Mouse (Mus musculus): ENCODE results near the gene Psmc6.

Gene Psmc6

GRCm38 (mm10) chr14:45350931-45351859 lies 21.6 kb downstream of the Psmc6 start, which contains the start of gene Styx:
Styx (plus strand) TSS chr14:45351093.
- peak; percentile 82 for DNase-seq (ENCODE audit: low read depth, low spot score)

DNA sequence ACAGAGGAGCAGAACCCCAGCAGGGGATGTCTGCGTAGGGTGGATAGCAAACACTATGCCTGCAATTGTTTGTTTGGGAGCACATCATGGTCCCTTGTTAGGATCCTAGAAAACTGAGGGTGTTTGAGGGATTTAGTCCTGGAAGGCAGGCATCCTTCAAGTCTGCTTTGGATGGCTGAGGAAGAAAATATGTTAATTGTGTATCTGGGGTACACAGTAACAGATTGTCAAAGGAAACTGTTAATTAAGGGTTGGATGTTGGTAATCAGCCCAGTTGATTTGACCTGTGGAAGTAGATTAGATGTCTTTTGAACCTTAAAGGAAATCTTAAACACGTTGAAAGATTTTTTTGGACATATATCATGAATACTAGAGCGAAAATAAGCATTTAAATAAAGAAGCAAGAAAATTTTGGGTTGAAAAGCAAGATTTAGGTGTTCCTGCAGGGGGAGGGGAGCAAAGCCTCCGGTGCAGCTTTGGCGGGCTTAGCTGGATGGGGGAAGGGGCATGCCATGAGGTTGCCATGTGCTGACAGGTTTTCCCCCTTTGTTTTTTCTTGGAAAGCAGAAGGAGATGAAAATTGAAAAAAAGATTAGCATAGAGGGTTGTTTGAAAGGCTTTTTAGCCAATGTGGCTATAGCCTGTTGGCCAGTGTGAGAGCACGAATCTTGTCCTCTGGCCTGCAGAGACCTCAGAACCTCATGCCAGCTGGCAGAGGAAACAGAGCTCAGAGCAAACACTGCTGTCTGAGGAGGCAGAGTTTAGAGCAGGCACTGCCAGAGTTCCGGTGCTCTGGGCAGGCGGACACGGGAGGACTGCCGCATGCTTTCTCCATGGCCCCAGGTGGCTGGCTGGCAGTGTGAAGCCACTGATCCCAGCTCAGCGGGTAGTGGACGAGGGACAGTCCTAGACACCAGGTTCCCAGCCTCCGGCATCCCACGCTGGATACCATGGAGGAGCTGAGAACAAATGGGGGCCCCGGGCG lies 34.9 kb downstream of the Psmc6 start:
- no peak for DNase-seq (ENCODE audit: low read depth, low spot score)

DNA sequence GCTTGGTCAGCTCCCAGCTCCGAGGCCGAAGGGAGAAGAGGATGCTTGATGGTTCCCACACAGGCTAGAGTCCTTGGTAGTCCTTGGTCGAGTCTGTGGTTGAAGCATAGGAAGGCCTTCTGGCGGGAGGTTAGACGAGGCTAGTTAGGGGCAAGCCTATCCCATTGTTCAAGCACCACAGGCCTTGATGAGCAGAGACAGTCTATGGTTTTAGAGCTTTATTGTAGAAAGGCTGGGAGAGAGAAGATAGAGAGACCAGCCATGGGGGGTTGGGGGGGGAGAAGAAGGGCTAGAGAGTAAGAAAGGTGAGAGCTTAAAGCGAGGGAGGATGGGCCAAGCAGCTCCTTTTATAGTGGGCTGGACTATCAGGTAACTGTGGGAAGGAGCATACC lies 35.6 kb downstream of the Psmc6 start:
- DNase-seq (ENCODE audit: low read depth, low spot score), result no peak

- no peak for DNase-seq (ENCODE audit: low read depth, low spot score)
Observed at GRCm38 (mm10) chr14:45378771-45379170, 49.2 kb downstream of the Psmc6 start.

GRCm38 (mm10) chr14:45380756-45381155 lies 51.2 kb downstream of the Psmc6 start:
- DNase-seq (ENCODE audit: low read depth, low spot score), result no peak

- no peak for DNase-seq (ENCODE audit: low read depth, low spot score)
Observed at GRCm38 (mm10) chr14:45382912-45383311, 53.3 kb downstream of the Psmc6 start.

DNA sequence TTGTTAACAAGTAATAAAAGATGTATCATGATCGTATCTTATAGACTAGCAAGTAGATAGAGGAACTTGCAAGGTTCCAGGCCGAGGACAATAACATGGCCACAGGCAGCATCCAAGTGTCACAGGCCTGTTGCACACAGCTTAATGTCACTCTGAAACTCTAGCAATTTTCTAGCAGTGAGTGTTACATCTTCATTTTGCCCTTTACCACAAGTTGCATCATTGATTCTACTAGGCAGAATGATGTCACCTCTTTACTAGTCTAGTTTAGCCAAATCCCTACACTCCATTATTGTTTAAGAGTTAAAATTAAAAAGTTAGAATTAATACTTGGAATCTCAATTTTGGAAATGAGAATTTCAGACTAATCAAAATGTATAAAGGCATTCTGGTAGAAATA lies 56.0 kb downstream of the Psmc6 start:
- no peak for DNase-seq (ENCODE audit: low read depth, low spot score)

GRCm38 (mm10) chr14:45387480-45387879 lies 57.9 kb downstream of the Psmc6 start:
- no peak for DNase-seq (ENCODE audit: low read depth, low spot score)

DNA sequence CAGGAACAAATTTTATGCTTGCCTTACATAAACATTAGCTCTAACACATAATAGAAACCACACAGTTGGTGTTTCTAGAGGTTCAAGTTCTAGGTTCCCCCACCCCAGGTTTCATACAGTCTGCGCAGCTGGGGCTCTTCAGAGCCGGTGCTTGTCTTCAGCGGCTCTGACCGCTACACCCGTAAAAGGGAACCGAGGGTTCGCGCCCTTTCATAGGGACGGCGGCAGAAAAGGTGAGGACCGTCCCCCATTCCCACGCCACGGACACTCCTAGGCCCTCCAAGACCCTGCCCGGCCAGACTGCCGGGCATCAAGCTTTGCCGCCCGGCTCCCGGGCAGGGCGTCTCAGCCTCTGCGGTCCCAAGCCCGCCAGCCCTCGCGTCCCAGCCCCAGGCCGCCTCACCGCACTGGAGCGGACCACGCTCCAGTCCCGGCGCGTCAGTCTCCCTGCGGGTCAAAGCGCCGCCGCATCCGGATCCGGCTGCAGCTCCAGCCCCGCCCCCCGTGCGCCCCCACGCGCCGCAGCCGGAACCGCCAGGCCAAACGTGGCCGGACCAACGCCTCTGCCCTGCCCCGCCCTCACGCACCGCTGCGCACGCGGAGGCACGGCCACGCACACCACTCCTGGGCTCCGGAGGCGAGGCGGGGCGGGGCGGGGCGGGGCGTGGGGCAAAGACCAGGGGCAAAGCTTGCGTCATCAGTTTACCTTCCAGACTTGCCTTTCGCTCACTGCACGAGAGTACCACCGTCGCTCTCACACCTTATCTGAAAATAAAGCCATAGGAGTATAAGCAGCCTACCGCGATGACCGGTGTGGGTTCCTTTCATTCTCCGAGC lies 59.0 kb downstream of the Psmc6 start:
- DNase-seq (ENCODE audit: low read depth, low spot score), result peak; percentile 82

DNA sequence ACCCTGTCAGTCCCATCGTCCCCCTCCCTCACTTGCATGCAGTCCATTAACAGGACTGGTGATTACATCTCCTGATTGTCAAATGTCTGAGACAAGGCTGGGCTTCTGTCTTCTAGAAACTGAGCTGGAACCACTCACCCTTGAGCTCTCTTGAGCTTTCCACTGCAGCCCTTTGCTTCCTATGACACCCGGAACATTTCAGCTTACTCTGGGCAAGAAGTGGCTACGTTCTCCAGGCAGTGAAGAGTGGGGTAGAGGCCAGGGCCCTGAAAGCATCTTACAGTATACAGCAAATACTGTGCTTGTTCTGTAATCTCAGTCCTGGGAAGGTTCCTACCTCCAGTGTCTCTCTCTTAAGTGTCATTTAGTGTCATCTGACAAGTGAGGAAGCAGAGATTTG lies 59.6 kb downstream of the Psmc6 start:
- DNase-seq (ENCODE audit: low read depth, low spot score), result no peak

Data from WW6 (cell line).